Mouse (Mus musculus) cortical plate, adult 2 months (tissue): ENCODE results near the gene Acrbp. TPM values are rescaled to one million over a fixed set of nuclear protein-coding genes. Genes with fewer than 3 reads are reported as not detected.

Experiments
- H3K27ac ChIP-seq: fragments of 200-500 bp; 2 replicates; pipeline ENCODE4 v1.5.1; 2012; ENCODE audit warnings: low read length, control low read depth, inconsistent platforms; ENCODE audit not compliant: insufficient read depth
- H3K4me1 ChIP-seq: fragments of 200-500 bp; 2 replicates; pipeline ENCODE4 v1.6.1; 2011; ENCODE audit warnings: low read length; ENCODE audit not compliant: control insufficient read depth, insufficient read depth
- H3K4me3 ChIP-seq: fragments of 200-500 bp; 2 replicates; pipeline ENCODE4 v1.5.1; 2011; ENCODE audit warnings: mild to moderate bottlenecking, low read length, control low read depth; ENCODE audit not compliant: insufficient read depth
- CTCF ChIP-seq: fragments of 200-500 bp; IDR thresholded peaks from 2 replicates; pipeline ENCODE4 v1.5.1; 2011; ENCODE audit warnings: mild to moderate bottlenecking, control low read depth, low read length; ENCODE audit not compliant: insufficient read depth; ENCODE audit errors: extremely low read depth
- POLR2A ChIP-seq: fragments of 200-500 bp; IDR thresholded peaks from 2 replicates; pipeline ENCODE4 v1.6.1; 2011; ENCODE audit warnings: mild to moderate bottlenecking, low read length, control low read depth; ENCODE audit not compliant: insufficient read depth; ENCODE audit errors: extremely low read depth
- polyA plus RNA-seq: library from polyadenylated mRNA; depleted of rRNA; stranded (reverse); fragments of >200 nt; gene quantifications from 2 replicates; pipeline ENCODE4 v1.2.3, GENCODE M21; 2012; rRNA removed

Acrbp gene
- polyA plus RNA-seq, 1 experiment = 19.4 TPM

GRCm38 (mm10) chr6:125097951-125098350, 48.5 kb downstream of the Acrbp start:
- H3K4me3 ChIP-seq = peak overlapping the region; percentile 94
- TF ChIP-seq POLR2A (no peak), CTCF (no peak)
- H3K27ac ChIP-seq = no peak overlapping the region
- peaks cover 19% of the 10 kb centered on the region for H3K4me1 ChIP-seq

- Histone ChIP-seq H3K4me1 (peaks cover 19% of the 10 kb centered on the region), H3K4me3 (peak overlapping the region; percentile 94), H3K27ac (no peak overlapping the region)
- no peak for TF ChIP-seq CTCF
- no peak for TF ChIP-seq POLR2A
Measured at GRCm38 (mm10) chr6:125098513-125098912, 49.0 kb downstream of the Acrbp start.

- Histone ChIP-seq H3K27ac (peak overlapping the region; percentile 43), H3K4me3 (peak overlapping the region; percentile 94; the same call in 1 of the 2 replicates), H3K4me1 (peaks cover 19% of the 10 kb centered on the region)
- TF ChIP-seq CTCF (no peak), POLR2A (no peak)
Measured at GRCm38 (mm10) chr6:125099421-125099971, 50.0 kb downstream of the Acrbp start.

- no peak for TF ChIP-seq CTCF
- TF ChIP-seq POLR2A = no peak
- Histone ChIP-seq H3K4me3 (no peak overlapping the region), H3K4me1 (peaks cover 17% of the 10 kb centered on the region), H3K27ac (no peak overlapping the region)
Measured at GRCm38 (mm10) chr6:125101444-125101843, 52.0 kb downstream of the Acrbp start.

GRCm38 (mm10) chr6:125104223-125104622, 54.7 kb downstream of the Acrbp start:
- H3K4me1 ChIP-seq = peaks cover 10% of the 10 kb centered on the region
- H3K27ac ChIP-seq = no peak overlapping the region
- no peak overlapping the region for H3K4me3 ChIP-seq
- TF ChIP-seq POLR2A (no peak), CTCF (no peak)

GRCm38 (mm10) chr6:125107705-125108104, 58.2 kb downstream of the Acrbp start:
- Histone ChIP-seq H3K27ac (no peak overlapping the region), H3K4me3 (no peak overlapping the region), H3K4me1 (no peaks in the 10 kb centered on the region)
- no peak for TF ChIP-seq POLR2A
- no peak for TF ChIP-seq CTCF

- Histone ChIP-seq H3K4me1 (no peaks in the 10 kb centered on the region), H3K4me3 (no peak overlapping the region), H3K27ac (no peak overlapping the region)
- no peak for TF ChIP-seq CTCF
- TF ChIP-seq POLR2A = no peak
Measured at GRCm38 (mm10) chr6:125109371-125109770, 59.9 kb downstream of the Acrbp start.

- Histone ChIP-seq H3K27ac (no peak overlapping the region), H3K4me3 (no peak overlapping the region), H3K4me1 (no peaks in the 10 kb centered on the region)
- TF ChIP-seq CTCF (peak; percentile 36; the same call in 1 of the 2 replicates), POLR2A (no peak)
Measured at GRCm38 (mm10) chr6:125110927-125111326, 61.4 kb downstream of the Acrbp start.

- Histone ChIP-seq H3K27ac (no peak overlapping the region), H3K4me3 (no peak overlapping the region), H3K4me1 (no peaks in the 10 kb centered on the region)
- TF ChIP-seq CTCF (no peak), POLR2A (no peak)
Measured at GRCm38 (mm10) chr6:125112553-125112952, 63.1 kb downstream of the Acrbp start.

Other genes starting within 250 kb of the Acrbp start
- 4.4 and 4.8 TPM in 2 replicates for gene Spsb2, start 241.0 kb upstream of the Acrbp start, polyA plus RNA-seq
- gene Tpi1, start 235.4 kb upstream of the Acrbp start, polyA plus RNA-seq = 1,059 and 1,064 TPM in 2 replicates
- gene Usp5, start 220.2 kb upstream of the Acrbp start, polyA plus RNA-seq = 151 and 152 TPM in 2 replicates
- gene Cdca3, start 220.1 kb upstream of the Acrbp start, polyA plus RNA-seq = 2.3 and 2.4 TPM in 2 replicates
- 0.17 and 0.25 TPM in 2 replicates for gene Gnb3, start 209.4 kb upstream of the Acrbp start, polyA plus RNA-seq
- 59.6 and 66.5 TPM in 2 replicates for gene P3h3, start 191.9 kb upstream of the Acrbp start, polyA plus RNA-seq
- 163 and 187 TPM in 2 replicates for gene Gpr162, start 185.7 kb upstream of the Acrbp start, polyA plus RNA-seq
- gene Cd4, start 161.5 kb upstream of the Acrbp start, polyA plus RNA-seq = 1.1 and 4.7 TPM in 2 replicates
- gene Lag3, start 138.0 kb upstream of the Acrbp start, polyA plus RNA-seq = 5.1 and 6.5 TPM in 2 replicates
- 1,375 and 1,380 TPM in 2 replicates for gene Ptms, start 129.6 kb upstream of the Acrbp start, polyA plus RNA-seq
- gene Mlf2, start 118.3 kb upstream of the Acrbp start, polyA plus RNA-seq = 732 and 737 TPM in 2 replicates
- gene Cops7a, start 84.2 kb upstream of the Acrbp start, polyA plus RNA-seq = 279 and 280 TPM in 2 replicates
- 157 and 164 TPM in 2 replicates for gene Pianp, start 53.0 kb upstream of the Acrbp start, polyA plus RNA-seq
- 46.9 and 51.6 TPM in 2 replicates for gene Zfp384, start 40.5 kb upstream of the Acrbp start, polyA plus RNA-seq
- 69.7 and 78.6 TPM in 2 replicates for gene Ing4, start 9.9 kb upstream of the Acrbp start, polyA plus RNA-seq
- gene Lpar5, start 18.2 kb downstream of the Acrbp start, polyA plus RNA-seq = 1.0 and 1.3 TPM in 2 replicates
- gene Chd4, start 46.3 kb downstream of the Acrbp start, polyA plus RNA-seq = 79.0 and 80.7 TPM in 2 replicates
- 20.0 and 21.5 TPM in 2 replicates for gene Nop2, start 82.2 kb downstream of the Acrbp start, polyA plus RNA-seq
- gene Iffo1, start 95.6 kb downstream of the Acrbp start, polyA plus RNA-seq = 96.9 and 97.6 TPM in 2 replicates
- gene Gapdh, start 116.8 kb downstream of the Acrbp start, polyA plus RNA-seq = 4,394 and 4,549 TPM in 2 replicates
- gene Ncapd2, start 142.0 kb downstream of the Acrbp start, polyA plus RNA-seq = 53.5 and 58.3 TPM in 2 replicates
- 51.2 and 52.9 TPM in 2 replicates for gene Mrpl51, start 142.1 kb downstream of the Acrbp start, polyA plus RNA-seq
- gene Vamp1, start 165.9 kb downstream of the Acrbp start, polyA plus RNA-seq = 169 and 175 TPM in 2 replicates
- gene Tapbpl, start 182.2 kb downstream of the Acrbp start, polyA plus RNA-seq = 6.4 and 6.7 TPM in 2 replicates
- 0.06 TPM in 1 of 2 replicates, not detected in the other for gene Cd27, start 187.3 kb downstream of the Acrbp start, polyA plus RNA-seq
- not detected in 2 replicates for gene Tuba3a, start 236.4 kb downstream of the Acrbp start, polyA plus RNA-seq